Mouse (Mus musculus): ENCODE results near the gene Ms4a18. TPM values are rescaled to one million over a fixed set of nuclear protein-coding genes. Genes with fewer than 3 reads are reported as not detected.

Gene Ms4a18
- total and polyA plus RNA-seq, 2 experiments from 2014 or later, result not detected

- peak; percentile 37; the same call in 1 of the 2 replicates for TF ChIP-seq CTCF (IDR thresholded peaks at IDR 0.05; ENCODE audit: low read depth)
- TF ChIP-seq EP300 (IDR thresholded peaks at IDR 0.05; ENCODE audit: low read depth), result no peak
- 14% methylated on average over 14 of the region's 14 CpGs for WGBS
- Histone ChIP-seq H3K27ac (ENCODE audit: low read depth) (no peak overlapping the region), H3K4me3 (ENCODE audit: low read depth, low read length) (no peak overlapping the region), H3K36me3 (replicated peaks; ENCODE audit: control insufficient read depth, insufficient read depth, low read length) (no peaks in the 10 kb centered on the region), H3K27me3 (ENCODE audit: control insufficient read depth, insufficient read depth, low read length) (no peaks in the 10 kb centered on the region), H3K4me2 (ENCODE audit: low read depth, low read length) (0 out of 2 replicates have a peak overlapping the region, but pooled peaks have one; percentile 21), H3K9me3 (replicated peaks; ENCODE audit: control insufficient read depth, low read length) (no peaks in the 10 kb centered on the region), H3K9ac (replicated peaks; ENCODE audit: low read depth, low read length) (no peak overlapping the region), H3K4me1 (ENCODE audit: control insufficient read depth, insufficient read depth) (0 out of 2 replicates have a peak, but pooled peaks cover 4% of the 10 kb centered on the region)
- ATAC-seq (ENCODE audit: insufficient read depth, low read depth) (no peak), DNase-seq (ENCODE audit: low spot score) (no peak)
Observed at GRCm38 (mm10) chr19:10983146-10983545, 34.7 kb downstream of the Ms4a18 start.

GRCm38 (mm10) chr19:10980210-10980609 is 37.6 kb downstream of the Ms4a18 start:
- 68% methylated on average over 5 of the region's 5 CpGs for WGBS
- 0 out of 2 replicates have a peak, but pooled peaks cover 4% of the 10 kb centered on the region for H3K4me1 ChIP-seq (ENCODE audit: control insufficient read depth, insufficient read depth)
- H3K9ac ChIP-seq (replicated peaks; ENCODE audit: low read depth, low read length), result no peak overlapping the region
- H3K36me3 ChIP-seq (replicated peaks; ENCODE audit: control insufficient read depth, insufficient read depth, low read length), result no peaks in the 10 kb centered on the region
- peak overlapping the region; percentile 44; the same call in 1 of the 2 replicates for H3K4me2 ChIP-seq (ENCODE audit: low read depth, low read length)
- DNase-seq (ENCODE audit: low spot score) (no peak), ATAC-seq (ENCODE audit: insufficient read depth, low read depth) (no peak)
- no peaks in the 10 kb centered on the region for H3K9me3 ChIP-seq (replicated peaks; ENCODE audit: control insufficient read depth, low read length)
- H3K27ac ChIP-seq (ENCODE audit: low read depth), result no peak overlapping the region
- H3K4me3 ChIP-seq (ENCODE audit: low read depth, low read length), result no peak overlapping the region
- no peaks in the 10 kb centered on the region for H3K27me3 ChIP-seq (ENCODE audit: control insufficient read depth, insufficient read depth, low read length)
- TF ChIP-seq EP300 (IDR thresholded peaks at IDR 0.05; ENCODE audit: low read depth) (no peak), CTCF (IDR thresholded peaks at IDR 0.05; ENCODE audit: low read depth) (no peak)

- peak; percentile 59 for DNase-seq (ENCODE audit: low spot score)
- Histone ChIP-seq H3K27me3 (ENCODE audit: control insufficient read depth, insufficient read depth, low read length) (no peaks in the 10 kb centered on the region), H3K27ac (ENCODE audit: low read depth) (no peak overlapping the region), H3K4me3 (ENCODE audit: low read depth, low read length) (no peak overlapping the region), H3K4me1 (ENCODE audit: control insufficient read depth, insufficient read depth) (0 out of 2 replicates have a peak, but pooled peaks cover 4% of the 10 kb centered on the region), H3K4me2 (ENCODE audit: low read depth, low read length) (peak overlapping the region; percentile 44), H3K36me3 (replicated peaks; ENCODE audit: control insufficient read depth, insufficient read depth, low read length) (no peaks in the 10 kb centered on the region), H3K9ac (replicated peaks; ENCODE audit: low read depth, low read length) (0 out of 2 replicates have a peak overlapping the region, but pooled peaks have one; percentile 8), H3K9me3 (replicated peaks; ENCODE audit: control insufficient read depth, low read length) (no peaks in the 10 kb centered on the region)
- peak; percentile 60 for ATAC-seq (ENCODE audit: insufficient read depth, low read depth)
- WGBS, result 13% methylated on average over 18 of the region's 18 CpGs
- TF ChIP-seq CTCF (IDR thresholded peaks at IDR 0.05; ENCODE audit: low read depth) (peak; percentile 70), EP300 (IDR thresholded peaks at IDR 0.05; ENCODE audit: low read depth) (no peak)
Observed at GRCm38 (mm10) chr19:10979184-10980168, 38.4 kb downstream of the Ms4a18 start.

- Histone ChIP-seq H3K4me3 (ENCODE audit: low read depth, low read length) (no peak overlapping the region), H3K9ac (replicated peaks; ENCODE audit: low read depth, low read length) (no peak overlapping the region), H3K9me3 (replicated peaks; ENCODE audit: control insufficient read depth, low read length) (no peaks in the 10 kb centered on the region), H3K27me3 (ENCODE audit: control insufficient read depth, insufficient read depth, low read length) (no peaks in the 10 kb centered on the region), H3K36me3 (replicated peaks; ENCODE audit: control insufficient read depth, insufficient read depth, low read length) (no peaks in the 10 kb centered on the region), H3K4me1 (ENCODE audit: control insufficient read depth, insufficient read depth) (0 out of 2 replicates have a peak, but pooled peaks cover 4% of the 10 kb centered on the region), H3K27ac (ENCODE audit: low read depth) (no peak overlapping the region), H3K4me2 (ENCODE audit: low read depth, low read length) (no peak overlapping the region)
- ATAC-seq (ENCODE audit: insufficient read depth, low read depth) (no peak), DNase-seq (ENCODE audit: low spot score) (peak; percentile 17)
- 47% methylated on average over 4 of the region's 4 CpGs for WGBS
- TF ChIP-seq CTCF (IDR thresholded peaks at IDR 0.05; ENCODE audit: low read depth) (peak; percentile 23; the same call in 1 of the 2 replicates), EP300 (IDR thresholded peaks at IDR 0.05; ENCODE audit: low read depth) (no peak)
Observed at GRCm38 (mm10) chr19:10976318-10976717, 41.5 kb downstream of the Ms4a18 start.

GRCm38 (mm10) chr19:10975187-10975586 is 42.6 kb downstream of the Ms4a18 start:
- Histone ChIP-seq H3K4me3 (ENCODE audit: low read depth, low read length) (no peak overlapping the region), H3K27me3 (ENCODE audit: control insufficient read depth, insufficient read depth, low read length) (no peaks in the 10 kb centered on the region), H3K27ac (ENCODE audit: low read depth) (no peak overlapping the region), H3K9ac (replicated peaks; ENCODE audit: low read depth, low read length) (no peak overlapping the region), H3K4me2 (ENCODE audit: low read depth, low read length) (no peak overlapping the region), H3K4me1 (ENCODE audit: control insufficient read depth, insufficient read depth) (0 out of 2 replicates have a peak, but pooled peaks cover 4% of the 10 kb centered on the region), H3K9me3 (replicated peaks; ENCODE audit: control insufficient read depth, low read length) (no peaks in the 10 kb centered on the region), H3K36me3 (replicated peaks; ENCODE audit: control insufficient read depth, insufficient read depth, low read length) (no peaks in the 10 kb centered on the region)
- DNase-seq (ENCODE audit: low spot score), result no peak
- WGBS, result 61% methylated on average over 2 of the region's 2 CpGs
- TF ChIP-seq CTCF (IDR thresholded peaks at IDR 0.05; ENCODE audit: low read depth) (no peak), EP300 (IDR thresholded peaks at IDR 0.05; ENCODE audit: low read depth) (no peak)
- no peak for ATAC-seq (ENCODE audit: insufficient read depth, low read depth)
